Mouse (Mus musculus): ENCODE measurements around the gene Atp5h. TPM values are rescaled to one million over a fixed set of nuclear protein-coding genes. Genes with fewer than 3 reads are reported as not detected.
"Not testable (repeated sequence)": the region's sequence is repeated elsewhere in the genome, so short reads cannot be mapped to it uniquely, and the experiment has no call there.

The Atp5h gene
- polyA plus RNA-seq, 1 experiment from 2014 or later, result 688 TPM

GRCm38 (mm10) chr11:115455619-115456018 lies 35.9 kb upstream of the Atp5h start:
- H3K4me1 ChIP-seq (replicated peaks; ENCODE audit: control insufficient read depth, insufficient read depth, low read length), result no peaks in the 10 kb centered on the region
- no peaks in the 10 kb centered on the region for H3K36me3 ChIP-seq (ENCODE audit: control insufficient read depth, insufficient read depth)

GRCm38 (mm10) chr11:115454822-115455221 lies 35.1 kb upstream of the Atp5h start:
- not testable (repeated sequence) for H3K4me1 ChIP-seq (replicated peaks; ENCODE audit: control insufficient read depth, insufficient read depth, low read length); H3K27me3 ChIP-seq (replicated peaks; ENCODE audit: control insufficient read depth, insufficient read depth, low read length); H3K36me3 ChIP-seq (ENCODE audit: control insufficient read depth, insufficient read depth); H3K4me2 ChIP-seq (ENCODE audit: low read length); H3K9me3 ChIP-seq (ENCODE audit: control insufficient read depth, low read length); H3K9ac ChIP-seq (replicated peaks; ENCODE audit: low read depth, low read length); ATAC-seq; H3K4me3 ChIP-seq (replicated peaks; ENCODE audit: low read length); H3K27ac ChIP-seq (ENCODE audit: low read length)
- WGBS, result 88% methylated on average over 6 of the region's 6 CpGs

More at GRCm38 (mm10) chr11:115455619-115456018, 35.9 kb upstream of the Atp5h start:
- no peak overlapping the region for H3K27ac ChIP-seq (ENCODE audit: low read length)
- WGBS, result 85% methylated on average over 15 of the region's 15 CpGs
- no peak overlapping the region for H3K4me3 ChIP-seq (replicated peaks; ENCODE audit: low read length)
- no peak for ATAC-seq
- 0 out of 2 replicates have a peak, but pooled peaks cover 2% of the 10 kb centered on the region for H3K9me3 ChIP-seq (ENCODE audit: control insufficient read depth, low read length)
- H3K27me3 ChIP-seq (replicated peaks; ENCODE audit: control insufficient read depth, insufficient read depth, low read length), result no peaks in the 10 kb centered on the region
- H3K4me2 ChIP-seq (ENCODE audit: low read length), result no peak overlapping the region
- H3K9ac ChIP-seq (replicated peaks; ENCODE audit: low read depth, low read length), result no peak overlapping the region

GRCm38 (mm10) chr11:115453306-115453705 lies 33.5 kb upstream of the Atp5h start:
- ATAC-seq, result no peak
- no peaks in the 10 kb centered on the region for H3K27me3 ChIP-seq (replicated peaks; ENCODE audit: control insufficient read depth, insufficient read depth, low read length)
- no peak overlapping the region for H3K4me3 ChIP-seq (replicated peaks; ENCODE audit: low read length)
- H3K27ac ChIP-seq (ENCODE audit: low read length), result no peak overlapping the region
- WGBS, result 71% methylated on average over 4 of the region's 4 CpGs
- H3K36me3 ChIP-seq (ENCODE audit: control insufficient read depth, insufficient read depth), result no peaks in the 10 kb centered on the region
- no peak overlapping the region for H3K9ac ChIP-seq (replicated peaks; ENCODE audit: low read depth, low read length)
- no peaks in the 10 kb centered on the region for H3K4me1 ChIP-seq (replicated peaks; ENCODE audit: control insufficient read depth, insufficient read depth, low read length)
- no peak overlapping the region for H3K4me2 ChIP-seq (ENCODE audit: low read length)
- 0 out of 2 replicates have a peak, but pooled peaks cover 2% of the 10 kb centered on the region for H3K9me3 ChIP-seq (ENCODE audit: control insufficient read depth, low read length)

- no peak for ATAC-seq
- Histone ChIP-seq H3K4me1 (replicated peaks; ENCODE audit: control insufficient read depth, insufficient read depth, low read length) (no peaks in the 10 kb centered on the region), H3K4me2 (ENCODE audit: low read length) (no peak overlapping the region), H3K27ac (ENCODE audit: low read length) (no peak overlapping the region), H3K4me3 (replicated peaks; ENCODE audit: low read length) (no peak overlapping the region), H3K36me3 (ENCODE audit: control insufficient read depth, insufficient read depth) (no peaks in the 10 kb centered on the region), H3K27me3 (replicated peaks; ENCODE audit: control insufficient read depth, insufficient read depth, low read length) (no peaks in the 10 kb centered on the region), H3K9me3 (ENCODE audit: control insufficient read depth, low read length) (0 out of 2 replicates have a peak, but pooled peaks cover 2% of the 10 kb centered on the region), H3K9ac (replicated peaks; ENCODE audit: low read depth, low read length) (no peak overlapping the region)
- WGBS, result 64% methylated on average over 7 of the region's 7 CpGs
Observed at GRCm38 (mm10) chr11:115452281-115452860, 32.6 kb upstream of the Atp5h start.

- Histone ChIP-seq H3K4me3 (replicated peaks; ENCODE audit: low read length) (no peak overlapping the region), H3K9me3 (ENCODE audit: control insufficient read depth, low read length) (0 out of 2 replicates have a peak, but pooled peaks cover 2% of the 10 kb centered on the region), H3K36me3 (ENCODE audit: control insufficient read depth, insufficient read depth) (no peaks in the 10 kb centered on the region), H3K9ac (replicated peaks; ENCODE audit: low read depth, low read length) (no peak overlapping the region), H3K27me3 (replicated peaks; ENCODE audit: control insufficient read depth, insufficient read depth, low read length) (no peaks in the 10 kb centered on the region), H3K4me1 (replicated peaks; ENCODE audit: control insufficient read depth, insufficient read depth, low read length) (no peaks in the 10 kb centered on the region), H3K27ac (ENCODE audit: low read length) (no peak overlapping the region), H3K4me2 (ENCODE audit: low read length) (no peak overlapping the region)
- ATAC-seq, result no peak
- 83% methylated on average over 8 of the region's 8 CpGs for WGBS
Observed at GRCm38 (mm10) chr11:115451781-115452241, 32.0 kb upstream of the Atp5h start.

GRCm38 (mm10) chr11:115450176-115450575 lies 30.4 kb upstream of the Atp5h start:
- Histone ChIP-seq H3K4me1 (replicated peaks; ENCODE audit: control insufficient read depth, insufficient read depth, low read length) (no peaks in the 10 kb centered on the region), H3K9ac (replicated peaks; ENCODE audit: low read depth, low read length) (no peak overlapping the region), H3K4me2 (ENCODE audit: low read length) (no peak overlapping the region), H3K27ac (ENCODE audit: low read length) (no peak overlapping the region), H3K4me3 (replicated peaks; ENCODE audit: low read length) (no peak overlapping the region), H3K36me3 (ENCODE audit: control insufficient read depth, insufficient read depth) (no peaks in the 10 kb centered on the region), H3K27me3 (replicated peaks; ENCODE audit: control insufficient read depth, insufficient read depth, low read length) (no peaks in the 10 kb centered on the region), H3K9me3 (ENCODE audit: control insufficient read depth, low read length) (no peaks in the 10 kb centered on the region)
- ATAC-seq, result no peak
- 93% methylated on average over 7 of the region's 7 CpGs for WGBS

- no peak overlapping the region for H3K27ac ChIP-seq (ENCODE audit: low read length)
- no peaks in the 10 kb centered on the region for H3K9me3 ChIP-seq (ENCODE audit: control insufficient read depth, low read length)
- ATAC-seq, result no peak
- no peaks in the 10 kb centered on the region for H3K36me3 ChIP-seq (ENCODE audit: control insufficient read depth, insufficient read depth)
- H3K4me2 ChIP-seq (ENCODE audit: low read length), result no peak overlapping the region
- 79% methylated on average over 7 of the region's 7 CpGs for WGBS
- no peaks in the 10 kb centered on the region for H3K27me3 ChIP-seq (replicated peaks; ENCODE audit: control insufficient read depth, insufficient read depth, low read length)
- H3K4me3 ChIP-seq (replicated peaks; ENCODE audit: low read length), result no peak overlapping the region
- H3K4me1 ChIP-seq (replicated peaks; ENCODE audit: control insufficient read depth, insufficient read depth, low read length), result no peaks in the 10 kb centered on the region
- no peak overlapping the region for H3K9ac ChIP-seq (replicated peaks; ENCODE audit: low read depth, low read length)
Observed at GRCm38 (mm10) chr11:115448998-115449397, 29.2 kb upstream of the Atp5h start.

GRCm38 (mm10) chr11:115448075-115448474 lies 28.3 kb upstream of the Atp5h start:
- Histone ChIP-seq H3K4me3 (replicated peaks; ENCODE audit: low read length) (no peak overlapping the region), H3K27me3 (replicated peaks; ENCODE audit: control insufficient read depth, insufficient read depth, low read length) (no peaks in the 10 kb centered on the region), H3K4me2 (ENCODE audit: low read length) (no peak overlapping the region), H3K9ac (replicated peaks; ENCODE audit: low read depth, low read length) (no peak overlapping the region), H3K27ac (ENCODE audit: low read length) (no peak overlapping the region), H3K4me1 (replicated peaks; ENCODE audit: control insufficient read depth, insufficient read depth, low read length) (no peaks in the 10 kb centered on the region), H3K9me3 (ENCODE audit: control insufficient read depth, low read length) (no peaks in the 10 kb centered on the region), H3K36me3 (ENCODE audit: control insufficient read depth, insufficient read depth) (no peaks in the 10 kb centered on the region)
- ATAC-seq, result no peak
- 88% methylated on average over 16 of the region's 16 CpGs for WGBS

GRCm38 (mm10) chr11:115447321-115447885 lies 27.6 kb upstream of the Atp5h start:
- Histone ChIP-seq H3K4me2 (ENCODE audit: low read length) (no peak overlapping the region), H3K36me3 (ENCODE audit: control insufficient read depth, insufficient read depth) (no peaks in the 10 kb centered on the region), H3K4me3 (replicated peaks; ENCODE audit: low read length) (no peak overlapping the region), H3K9ac (replicated peaks; ENCODE audit: low read depth, low read length) (no peak overlapping the region), H3K27me3 (replicated peaks; ENCODE audit: control insufficient read depth, insufficient read depth, low read length) (no peaks in the 10 kb centered on the region), H3K4me1 (replicated peaks; ENCODE audit: control insufficient read depth, insufficient read depth, low read length) (no peaks in the 10 kb centered on the region), H3K9me3 (ENCODE audit: control insufficient read depth, low read length) (no peaks in the 10 kb centered on the region), H3K27ac (ENCODE audit: low read length) (no peak overlapping the region)
- whole genome bisulfite sequencing, result 88% methylated on average over 11 of the region's 11 CpGs
- no peak for ATAC-seq
